Mouse (Mus musculus) bone marrow macrophage, adult 2 months (primary cell): Measurements from ENCODE around the gene Gm6408.

ENCODE experiments used
- CTCF ChIP-seq: IDR thresholded peaks from 2 replicates; pipeline ENCODE4 v1.5.1; 2012; ENCODE audit warnings: low read depth, mild to moderate bottlenecking, low read length, moderate library complexity
- POLR2A ChIP-seq: IDR thresholded peaks from 2 replicates; pipeline ENCODE4 v1.6.1; 2012; ENCODE audit warnings: mild to moderate bottlenecking, low read depth, low read length, borderline replicate concordance

GRCm38 (mm10) chr5:146432476-146432875 is 49.3 kb upstream of the Gm6408 start:
- TF ChIP-seq CTCF (no peak), POLR2A (no peak)
